Comparison of ENCODE assay signal across 14 mouse cellular contexts in the genomic region with DNA sequence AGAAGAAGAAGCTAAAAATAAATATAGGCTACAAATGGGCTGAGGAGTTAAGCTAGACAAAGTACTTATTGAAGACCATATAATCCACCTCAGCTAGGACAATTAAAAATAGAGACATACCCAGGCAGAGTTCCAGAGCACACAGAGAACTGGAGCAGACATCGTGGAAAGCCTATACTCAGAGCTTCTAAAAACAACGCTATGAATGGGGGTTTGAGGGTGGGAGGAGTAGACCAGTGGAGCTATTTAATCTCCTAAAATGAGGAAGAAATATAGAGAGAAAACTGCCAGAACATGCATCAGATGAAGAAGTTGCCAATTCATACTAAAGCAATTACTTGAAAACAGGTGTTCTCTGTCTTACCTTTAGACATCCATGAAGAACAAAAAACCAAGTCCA.
"Had no signal": no experiment of that assay in that cellular context is flagged by ENCODE, and none has a peak within 500 bp of the region (broad histone marks: within the 10 kb centered on the region; RNA-seq: fewer than 3 reads in every experiment).

No protein-coding gene starts in this region.

- H3K27me3 ChIP-seq: limb, embryonic 15.5 days; liver, embryonic 12.5 days; megakaryocyte, embryonic 14.5 days; midbrain, embryonic 15.5 days; neural tube, embryonic 12.5 days; stomach, embryonic 15.5 days had no signal

- H3K4me3 ChIP-seq: limb, embryonic 15.5 days; liver, embryonic 12.5 days; megakaryocyte, embryonic 14.5 days; midbrain, embryonic 15.5 days; neural tube, embryonic 12.5 days; stomach, embryonic 15.5 days had no signal

- H3K9ac ChIP-seq: limb, embryonic 15.5 days; liver, embryonic 12.5 days; lung, embryonic 14.5 days; midbrain, embryonic 15.5 days; neural tube, embryonic 12.5 days; stomach, embryonic 15.5 days had no signal

- H3K4me1 ChIP-seq: limb, embryonic 15.5 days; liver, embryonic 12.5 days; megakaryocyte, embryonic 14.5 days; midbrain, embryonic 15.5 days; neural tube, embryonic 12.5 days; stomach, embryonic 15.5 days had no signal

- DNase-seq: kidney, adult 9 months; kidney, postnatal 36 days; layer of hippocampus, adult 9-11 months; layer of hippocampus, postnatal 36 days; lung, embryonic 14.5 days; lung, postnatal 14 days had no signal

- H3K9me3 ChIP-seq: limb, embryonic 15.5 days; liver, embryonic 12.5 days; megakaryocyte, embryonic 14.5 days; midbrain, embryonic 15.5 days; neural tube, embryonic 12.5 days; stomach, embryonic 15.5 days had no signal

- H3K27ac ChIP-seq: kidney, postnatal 0 days; limb, embryonic 15.5 days; liver, embryonic 12.5 days; macrophage; midbrain, embryonic 15.5 days; neural tube, embryonic 12.5 days; stomach, embryonic 15.5 days had no signal

- H3K36me3 ChIP-seq: limb, embryonic 15.5 days; liver, embryonic 12.5 days; midbrain, embryonic 15.5 days; neural tube, embryonic 12.5 days; stomach, embryonic 15.5 days had no signal
